Mouse (Mus musculus): ENCODE results near the gene Rnaseh2a. TPM values are rescaled to one million over a fixed set of nuclear protein-coding genes. Genes with fewer than 3 reads are reported as not detected.

Gene Rnaseh2a
- polyA plus RNA-seq, 1 experiment, result 58.7 TPM

- no peak overlapping the region for H3K27ac ChIP-seq (ENCODE audit: insufficient read depth, low read length)
- TF ChIP-seq CTCF (IDR thresholded peaks at IDR 0.05; ENCODE audit: borderline replicate concordance, insufficient read depth, low read depth, low read length) (no peak), POLR2A (IDR thresholded peaks at IDR 0.05; ENCODE audit: borderline replicate concordance, insufficient read depth, low read length) (no peak)
- H3K4me3 ChIP-seq (replicated peaks; ENCODE audit: insufficient read depth, low read depth, low read length), result no peak overlapping the region
- WGBS, result 41% methylated on average over 4 of the region's 4 CpGs
- no peaks in the 10 kb centered on the region for H3K27me3 ChIP-seq (ENCODE audit: control insufficient read depth, insufficient read depth, low read length)
- peaks cover 6% of the 10 kb centered on the region; the same call in 1 of the 2 replicates for H3K4me1 ChIP-seq (ENCODE audit: control insufficient read depth, insufficient read depth, low read length)
- DNase-seq, result no peak
Observed at GRCm38 (mm10) chr8:84943699-84944098, 25.9 kb downstream of the Rnaseh2a start.

- DNase-seq, result no peak
- H3K27ac ChIP-seq (ENCODE audit: insufficient read depth, low read length), result peak overlapping the region; percentile 77
- WGBS, result 48% methylated on average over 13 of the region's 13 CpGs
- peaks cover 17% of the 10 kb centered on the region for H3K4me1 ChIP-seq (ENCODE audit: control insufficient read depth, insufficient read depth, low read length)
- H3K27me3 ChIP-seq (ENCODE audit: control insufficient read depth, insufficient read depth, low read length), result no peaks in the 10 kb centered on the region
- TF ChIP-seq CTCF (IDR thresholded peaks at IDR 0.05; ENCODE audit: borderline replicate concordance, insufficient read depth, low read depth, low read length) (no peak; the same call in 1 of the 2 replicates), POLR2A (IDR thresholded peaks at IDR 0.05; ENCODE audit: borderline replicate concordance, insufficient read depth, low read length) (no peak)
- H3K4me3 ChIP-seq (replicated peaks; ENCODE audit: insufficient read depth, low read depth, low read length), result peak overlapping the region; percentile 95
Observed at GRCm38 (mm10) chr8:84937620-84938485, 31.7 kb downstream of the Rnaseh2a start.

- peak; percentile 87 for DNase-seq
- Histone ChIP-seq H3K4me1 (ENCODE audit: control insufficient read depth, insufficient read depth, low read length) (peaks cover 17% of the 10 kb centered on the region), H3K4me3 (replicated peaks; ENCODE audit: insufficient read depth, low read depth, low read length) (peak within 1 kb of the TSS; percentile 95), H3K27me3 (ENCODE audit: control insufficient read depth, insufficient read depth, low read length) (no peaks in the 10 kb centered on the region), H3K27ac (ENCODE audit: insufficient read depth, low read length) (peak within 1 kb of the TSS; percentile 93)
- WGBS, result under 1% methylated on average over 49 of the region's 50 CpGs
- peak; percentile 64 for TF ChIP-seq CTCF (IDR thresholded peaks at IDR 0.05; ENCODE audit: borderline replicate concordance, insufficient read depth, low read depth, low read length)
- peak; percentile 52 for TF ChIP-seq POLR2A (IDR thresholded peaks at IDR 0.05; ENCODE audit: borderline replicate concordance, insufficient read depth, low read length)
Observed at GRCm38 (mm10) chr8:84936962-84937546, 32.5 kb downstream of the Rnaseh2a start, which contains the start of gene Mast1. Gene Mast1 (minus strand): TSS chr8:84937359.

DNA sequence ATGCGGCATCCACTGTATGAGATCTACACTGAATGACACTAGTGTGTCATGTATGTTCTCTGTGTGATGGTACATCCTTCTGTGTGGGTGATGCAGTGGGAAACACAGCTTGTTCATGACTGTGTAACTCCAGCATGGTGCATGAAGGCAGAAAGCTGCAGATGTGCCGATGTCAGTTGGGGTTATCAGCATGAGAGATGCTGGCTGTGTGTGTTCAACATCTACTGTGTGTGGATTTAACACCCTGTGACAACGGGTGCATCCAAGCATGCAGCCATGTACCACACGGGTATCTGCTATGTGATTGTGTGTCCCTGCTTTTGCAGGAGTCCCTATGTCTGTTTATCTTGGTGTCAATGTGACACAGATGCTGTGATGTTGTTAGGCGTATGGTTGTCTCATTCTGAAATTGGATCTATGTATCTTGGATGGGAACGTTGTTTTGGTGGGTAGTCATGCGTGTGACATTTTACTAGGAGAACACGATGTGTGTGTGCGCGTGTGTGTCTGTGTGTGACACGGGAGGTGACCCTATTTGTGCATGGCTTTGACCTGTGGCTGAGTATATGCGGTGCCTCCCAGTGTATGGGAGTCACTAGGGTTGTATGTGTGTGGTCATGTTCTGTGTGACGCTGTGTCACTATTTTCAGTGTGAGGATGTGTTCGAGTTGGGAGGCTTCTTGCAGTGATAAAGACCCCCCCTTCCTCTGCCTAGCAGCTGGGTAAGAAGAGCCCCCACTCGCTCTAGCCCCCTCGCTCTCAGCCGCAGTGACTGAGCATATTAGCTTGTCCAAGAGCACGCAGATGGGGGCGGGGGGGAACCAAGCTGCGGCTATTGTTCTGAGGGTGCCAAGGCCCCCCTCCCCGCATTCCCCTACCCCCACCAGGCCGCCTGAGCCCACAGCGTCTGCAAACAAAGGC, 33.3 kb downstream of the Rnaseh2a start:
- TF ChIP-seq CTCF (IDR thresholded peaks at IDR 0.05; ENCODE audit: borderline replicate concordance, insufficient read depth, low read depth, low read length) (no peak), POLR2A (IDR thresholded peaks at IDR 0.05; ENCODE audit: borderline replicate concordance, insufficient read depth, low read length) (no peak)
- 8% methylated on average over 23 of the region's 23 CpGs for WGBS
- peak; percentile 41 to 53 for DNase-seq

DNA sequence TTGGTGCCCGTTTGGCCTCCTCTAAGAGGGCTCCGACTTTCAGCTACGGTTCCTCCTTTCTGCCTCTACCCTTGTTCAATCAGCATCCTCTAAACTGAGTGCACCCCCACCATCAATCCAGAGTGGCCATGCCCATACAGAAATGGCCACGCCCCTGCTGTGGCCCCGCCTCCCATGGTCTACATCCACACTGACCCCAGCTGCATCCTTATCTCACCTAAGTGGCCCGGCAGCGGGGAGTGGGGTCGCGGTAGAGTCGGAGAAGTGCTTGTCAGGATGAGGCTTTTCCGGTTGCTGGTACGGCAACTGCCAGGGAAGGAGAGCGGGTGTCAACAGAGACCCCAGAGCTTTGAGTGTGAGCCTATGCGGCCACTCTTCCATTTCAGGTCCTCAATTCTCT, 34.1 kb downstream of the Rnaseh2a start:
- TF ChIP-seq CTCF (IDR thresholded peaks at IDR 0.05; ENCODE audit: borderline replicate concordance, insufficient read depth, low read depth, low read length) (no peak), POLR2A (IDR thresholded peaks at IDR 0.05; ENCODE audit: borderline replicate concordance, insufficient read depth, low read length) (no peak)
- 18% methylated on average over 14 of the region's 14 CpGs for WGBS
- Histone ChIP-seq H3K27me3 (ENCODE audit: control insufficient read depth, insufficient read depth, low read length) (no peaks in the 10 kb centered on the region), H3K4me3 (replicated peaks; ENCODE audit: insufficient read depth, low read depth, low read length) (peak overlapping the region; percentile 95), H3K4me1 (ENCODE audit: control insufficient read depth, insufficient read depth, low read length) (peaks cover 17% of the 10 kb centered on the region), H3K27ac (ENCODE audit: insufficient read depth, low read length) (peak overlapping the region; percentile 56; the same call in 1 of the 2 replicates)
- peak; percentile 54 to 58 for DNase-seq

More for the DNA sequence above, 33.3 kb downstream of the Rnaseh2a start:
- Histone ChIP-seq H3K27ac (ENCODE audit: insufficient read depth, low read length) (peak overlapping the region; percentile 93), H3K4me1 (ENCODE audit: control insufficient read depth, insufficient read depth, low read length) (peaks cover 17% of the 10 kb centered on the region), H3K4me3 (replicated peaks; ENCODE audit: insufficient read depth, low read depth, low read length) (peak overlapping the region; percentile 95), H3K27me3 (ENCODE audit: control insufficient read depth, insufficient read depth, low read length) (no peaks in the 10 kb centered on the region)

DNA sequence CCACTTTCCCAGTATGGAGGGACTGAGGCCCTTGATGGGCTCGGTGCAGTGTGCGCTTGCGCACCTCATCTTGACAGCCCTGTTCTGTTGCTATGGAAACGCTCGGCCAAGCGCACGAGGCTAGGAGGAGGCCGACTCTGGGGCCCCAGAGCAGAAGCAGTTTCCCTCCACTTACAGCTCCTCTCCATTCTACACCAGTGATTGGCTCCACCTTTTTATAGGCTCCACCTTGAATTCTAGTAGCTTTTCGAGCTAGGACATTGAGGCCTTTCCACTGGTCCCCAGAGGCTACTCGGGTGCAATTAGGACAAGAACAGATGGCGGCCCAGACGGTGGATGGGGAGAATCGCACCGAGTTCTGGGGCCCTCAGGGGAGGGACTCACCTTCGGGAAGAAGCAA, 34.7 kb downstream of the Rnaseh2a start:
- 2% methylated on average over 15 of the region's 15 CpGs for WGBS
- TF ChIP-seq POLR2A (IDR thresholded peaks at IDR 0.05; ENCODE audit: borderline replicate concordance, insufficient read depth, low read length) (no peak), CTCF (IDR thresholded peaks at IDR 0.05; ENCODE audit: borderline replicate concordance, insufficient read depth, low read depth, low read length) (no peak)
- Histone ChIP-seq H3K27ac (ENCODE audit: insufficient read depth, low read length) (0 out of 2 replicates have a peak overlapping the region, but pooled peaks have one; percentile 24), H3K4me3 (replicated peaks; ENCODE audit: insufficient read depth, low read depth, low read length) (peak overlapping the region; percentile 95), H3K4me1 (ENCODE audit: control insufficient read depth, insufficient read depth, low read length) (peaks cover 17% of the 10 kb centered on the region), H3K27me3 (ENCODE audit: control insufficient read depth, insufficient read depth, low read length) (no peaks in the 10 kb centered on the region)
- DNase-seq, result peak; percentile 82 to 85
